In genomic region chr4:117834845-117835530, GRCm38 (mm10) we compare ENCODE assay signal across 8 mouse cellular contexts. TPM values are rescaled to one million over a fixed set of nuclear protein-coding genes. Genes with fewer than 3 reads are reported as not detected.
DNase-seq lines count a peak whose midpoint lies in the region; ATAC-seq and TF ChIP-seq lines count a peak whose summit lies in the region.

No protein-coding gene starts in this region.

- H3K9me3 ChIP-seq in ES-Bruce4 (replicated peaks; ENCODE audit: control insufficient read depth, insufficient read depth, low read length, poor library complexity, severe bottlenecking): no peaks in the 10 kb centered on the region
- no peaks in the 10 kb centered on the region for H3K9me3 ChIP-seq in erythroblast, embryonic 14.5 days (ENCODE audit: control insufficient read depth, low read length)
- no peaks in the 10 kb centered on the region for H3K9me3 ChIP-seq in heart, embryonic 12.5 days (replicated peaks)
- no peaks in the 10 kb centered on the region for H3K9me3 ChIP-seq in kidney, embryonic 16.5 days (ENCODE audit: low read length)
- no peaks in the 10 kb centered on the region for H3K9me3 ChIP-seq in liver, postnatal 0 days (ENCODE audit: low read length)
- H3K9me3 ChIP-seq in neural tube, embryonic 14.5 days (ENCODE audit: control insufficient read depth, low read length): no peaks in the 10 kb centered on the region

- H3K9ac ChIP-seq in ES-Bruce4 (ENCODE audit: low read depth, poor library complexity, severe bottlenecking): peak overlapping the region; percentile 69
- peak overlapping the region; percentile 88 for H3K9ac ChIP-seq in heart, embryonic 12.5 days
- H3K9ac ChIP-seq in kidney, embryonic 16.5 days (replicated peaks; ENCODE audit: low read length): peak overlapping the region; percentile 84
- H3K9ac ChIP-seq in liver, postnatal 0 days (replicated peaks): peak overlapping the region; percentile 85
- H3K9ac ChIP-seq in neural tube, embryonic 14.5 days (replicated peaks; ENCODE audit: low read depth, low read length): peak overlapping the region; percentile 82

- no peaks in the 10 kb centered on the region for H3K36me3 ChIP-seq in ES-Bruce4 (ENCODE audit: control insufficient read depth, insufficient read depth, low read length, poor library complexity, severe bottlenecking)
- peaks cover 60% of the 10 kb centered on the region for H3K36me3 ChIP-seq in erythroblast, embryonic 14.5 days (ENCODE audit: control insufficient read depth)
- no peaks in the 10 kb centered on the region for H3K36me3 ChIP-seq in heart, embryonic 12.5 days
- H3K36me3 ChIP-seq in kidney, embryonic 16.5 days (ENCODE audit: insufficient read depth, low read length): no peaks in the 10 kb centered on the region
- H3K36me3 ChIP-seq in liver, postnatal 0 days (replicated peaks; ENCODE audit: insufficient read depth, low read length): peaks cover 12% of the 10 kb centered on the region
- H3K36me3 ChIP-seq in neural tube, embryonic 14.5 days (ENCODE audit: control insufficient read depth, insufficient read depth, low read length): no peaks in the 10 kb centered on the region
- H3K36me3 ChIP-seq in thymus, adult 2 months (ENCODE audit: control insufficient read depth, insufficient read depth, low read length): no peaks in the 10 kb centered on the region

- peak overlapping the region; percentile 32; the same call in 1 of the 2 replicates for H3K27ac ChIP-seq in ES-Bruce4 (ENCODE audit: insufficient read depth, low read length)
- H3K27ac ChIP-seq in heart, embryonic 12.5 days (ENCODE audit: poor library complexity, severe bottlenecking): peak overlapping the region; percentile 87
- H3K27ac ChIP-seq in kidney, embryonic 16.5 days (ENCODE audit: low read length): peak overlapping the region; percentile 85
- peak overlapping the region; percentile 92 for H3K27ac ChIP-seq in liver, postnatal 0 days (ENCODE audit: low read depth)
- peak overlapping the region; percentile 88 for H3K27ac ChIP-seq in neural tube, embryonic 14.5 days (ENCODE audit: low read depth, low read length)
- H3K27ac ChIP-seq in thymus, adult 2 months (ENCODE audit: control insufficient read depth, insufficient read depth, low read length): no peak overlapping the region

- no peak for TF ChIP-seq CTCF in ES-Bruce4 (IDR thresholded peaks at IDR 0.05; ENCODE audit: low read depth, low read length)
- peak; percentile 18; the same call in 1 of the 2 replicates for TF ChIP-seq CTCF in brain, embryonic 14.5 days (IDR thresholded peaks at IDR 0.05; ENCODE audit: borderline replicate concordance, extremely low read depth, insufficient read depth, insufficient read length)
- TF ChIP-seq CTCF in liver, postnatal 0 days (IDR thresholded peaks at IDR 0.05; ENCODE audit: low read depth): no peak
- no peak for TF ChIP-seq CTCF in thymus, adult 2 months (IDR thresholded peaks at IDR 0.05; ENCODE audit: borderline replicate concordance, control insufficient read depth, extremely low read depth, insufficient read depth, low read length, poor library complexity)

- TF ChIP-seq EP300 in ES-Bruce4 (IDR thresholded peaks at IDR 0.05; ENCODE audit: insufficient read depth, low read depth, low read length): no peak
- TF ChIP-seq EP300 in liver, postnatal 0 days (IDR thresholded peaks at IDR 0.05; ENCODE audit: low read depth): no peak

- H3K4me1 ChIP-seq in ES-Bruce4 (ENCODE audit: control insufficient read depth, insufficient read depth, low read length): no peaks in the 10 kb centered on the region
- peaks cover 84% of the 10 kb centered on the region for H3K4me1 ChIP-seq in erythroblast, embryonic 14.5 days (ENCODE audit: control insufficient read depth)
- H3K4me1 ChIP-seq in heart, embryonic 12.5 days (replicated peaks): peaks cover 24% of the 10 kb centered on the region
- H3K4me1 ChIP-seq in kidney, embryonic 16.5 days (ENCODE audit: insufficient read depth, low read length): peaks cover 27% of the 10 kb centered on the region
- H3K4me1 ChIP-seq in liver, postnatal 0 days (ENCODE audit: insufficient read depth): peaks cover 40% of the 10 kb centered on the region
- peaks cover 7% of the 10 kb centered on the region for H3K4me1 ChIP-seq in neural tube, embryonic 14.5 days (ENCODE audit: control insufficient read depth, insufficient read depth, low read length)
- peaks cover 9% of the 10 kb centered on the region; the same call in 1 of the 2 replicates for H3K4me1 ChIP-seq in thymus, adult 2 months (replicated peaks; ENCODE audit: control insufficient read depth, insufficient read depth, low read length)

- DNase-seq in brain, embryonic 14.5 days (ENCODE audit: low read depth): peak; percentile 90
- DNase-seq in liver, postnatal 0 days: peak; percentile 85
- DNase-seq in thymus, adult 2 months: peak; percentile 30

- H3K27me3 ChIP-seq in ES-Bruce4 (ENCODE audit: control insufficient read depth, insufficient read depth, low read length, poor library complexity, severe bottlenecking): no peaks in the 10 kb centered on the region
- H3K27me3 ChIP-seq in erythroblast, embryonic 14.5 days (ENCODE audit: control insufficient read depth): no peaks in the 10 kb centered on the region
- H3K27me3 ChIP-seq in heart, embryonic 12.5 days (replicated peaks): no peaks in the 10 kb centered on the region
- no peaks in the 10 kb centered on the region for H3K27me3 ChIP-seq in kidney, embryonic 16.5 days (ENCODE audit: insufficient read depth, low read length)
- no peaks in the 10 kb centered on the region; the same call in 1 of the 2 replicates for H3K27me3 ChIP-seq in liver, postnatal 0 days (ENCODE audit: insufficient read depth, low read length)
- no peaks in the 10 kb centered on the region for H3K27me3 ChIP-seq in neural tube, embryonic 14.5 days (ENCODE audit: control insufficient read depth, insufficient read depth, low read length)
- H3K27me3 ChIP-seq in thymus, adult 2 months (ENCODE audit: control insufficient read depth, insufficient read depth, low read length): no peaks in the 10 kb centered on the region; the same call in 1 of the 2 replicates

- under 1% methylated on average over 36 of the region's 36 CpGs for WGBS in heart, embryonic 12.5 days
- under 1% methylated on average over 36 of the region's 36 CpGs for WGBS in kidney, embryonic 16.5 days
- WGBS in liver, postnatal 0 days (ENCODE audit: insufficient replicate concordance): 2% methylated on average over 35 of the region's 36 CpGs
- WGBS in neural tube, embryonic 14.5 days: under 1% methylated on average over 35 of the region's 36 CpGs
- 5% methylated on average over 34 of the region's 36 CpGs for WGBS in thymus, adult 2 months

- ATAC-seq in heart, embryonic 12.5 days (ENCODE audit: insufficient number of reproducible peaks, low FRiP score): peak; percentile 51
- peak; percentile 47 for ATAC-seq in kidney, embryonic 16.5 days (ENCODE audit: low FRiP score, low TSS enrichment)
- ATAC-seq in liver, postnatal 0 days: peak; percentile 46
- ATAC-seq in neural tube, embryonic 14.5 days (ENCODE audit: low read depth): peak; percentile 27

- peak overlapping the region; percentile 89 for H3K4me2 ChIP-seq in heart, embryonic 12.5 days
- peak overlapping the region; percentile 95 for H3K4me2 ChIP-seq in kidney, embryonic 16.5 days (replicated peaks; ENCODE audit: low read depth, low read length)
- H3K4me2 ChIP-seq in liver, postnatal 0 days (ENCODE audit: low read depth, low read length): peak overlapping the region; percentile 93
- peak overlapping the region; percentile 87 for H3K4me2 ChIP-seq in neural tube, embryonic 14.5 days (ENCODE audit: low read depth, low read length)

- H3K4me3 ChIP-seq in ES-Bruce4 (ENCODE audit: low read depth, low read length): peak overlapping the region; percentile 89
- peak overlapping the region; percentile 74 for H3K4me3 ChIP-seq in erythroblast, embryonic 14.5 days (replicated peaks)
- H3K4me3 ChIP-seq in heart, embryonic 12.5 days: peak overlapping the region; percentile 76
- H3K4me3 ChIP-seq in kidney, embryonic 16.5 days (ENCODE audit: low read length): peak overlapping the region; percentile 88
- H3K4me3 ChIP-seq in liver, postnatal 0 days (ENCODE audit: low read depth, low read length): peak overlapping the region; percentile 80
- peak overlapping the region; percentile 79 for H3K4me3 ChIP-seq in neural tube, embryonic 14.5 days (ENCODE audit: low read depth, low read length)
- H3K4me3 ChIP-seq in thymus, adult 2 months (ENCODE audit: control insufficient read depth, insufficient read depth, low read length): peak overlapping the region; percentile 83

- TF ChIP-seq POLR2A in ES-Bruce4 (IDR thresholded peaks at IDR 0.05; ENCODE audit: insufficient read depth, low read length): no peak
- no peak for TF ChIP-seq POLR2A in brain, embryonic 14.5 days (IDR thresholded peaks at IDR 0.05; ENCODE audit: borderline replicate concordance, extremely low read depth, insufficient read depth, insufficient read length, poor library complexity, severe bottlenecking)
- no peak for TF ChIP-seq POLR2A in thymus, adult 2 months (IDR thresholded peaks at IDR 0.05; ENCODE audit: control insufficient read depth, extremely low read depth, insufficient read depth, low read length, poor library complexity)

RNA-seq across cellular contexts. Expression of gene Slc6a9, which starts 0.7 kb away (rescaled TPM):
- polyA plus RNA-seq in ES-Bruce4 (2011; ENCODE audit: insufficient read depth, insufficient read length, low read depth, missing spikeins): 2.1 and 3.5 TPM in 2 replicates
- polyA plus RNA-seq in brain, embryonic 14.5 days (2012; rRNA removed): 23.6 and 45.8 TPM in 2 replicates
- 82.3 and 94.8 TPM in 2 replicates for polyA plus RNA-seq in erythroblast, embryonic 14.5 days (2012)
- 10.3 and 10.8 TPM in 2 replicates for polyA plus RNA-seq in heart, embryonic 12.5 days (2016; fragmentation: Nextera tagmentation; extraction: Ambion mirVana)
- 12.3 and 13.4 TPM in 2 replicates for polyA plus RNA-seq in kidney, embryonic 16.5 days (2015; fragmentation: Nextera tagmentation; extraction: Ambion mirVana)
- 16.0 and 19.5 TPM in 2 replicates for polyA plus RNA-seq in liver, postnatal 0 days (2015; fragmentation: Nextera tagmentation; extraction: Ambion mirVana)
- polyA plus RNA-seq in neural tube, embryonic 14.5 days (2014; fragmentation: Nextera tagmentation; extraction: Ambion mirVana): 32.7 and 42.9 TPM in 2 replicates
- polyA plus RNA-seq in thymus, adult 2 months (2012; rRNA removed): 4.7 and 8.2 TPM in 2 replicates

RNA-seq across cellular contexts. Expression of gene Ccdc24, which starts 37.4 kb away (rescaled TPM):
- 1.7 and 3.8 TPM in 2 replicates for polyA plus RNA-seq in ES-Bruce4 (2011; ENCODE audit: insufficient read depth, insufficient read length, low read depth, missing spikeins)
- polyA plus RNA-seq in brain, embryonic 14.5 days (2012; rRNA removed): 21.7 and 23.0 TPM in 2 replicates
- 0.06 and 0.07 TPM in 2 replicates for polyA plus RNA-seq in erythroblast, embryonic 14.5 days (2012)
- polyA plus RNA-seq in heart, embryonic 12.5 days (2016; fragmentation: Nextera tagmentation; extraction: Ambion mirVana): 0.74 and 0.91 TPM in 2 replicates
- 1.2 and 2.4 TPM in 2 replicates for polyA plus RNA-seq in kidney, embryonic 16.5 days (2015; fragmentation: Nextera tagmentation; extraction: Ambion mirVana)
- 0.15 and 0.34 TPM in 2 replicates for polyA plus RNA-seq in liver, postnatal 0 days (2015; fragmentation: Nextera tagmentation; extraction: Ambion mirVana)
- 1.4 and 2.6 TPM in 2 replicates for polyA plus RNA-seq in neural tube, embryonic 14.5 days (2014; fragmentation: Nextera tagmentation; extraction: Ambion mirVana)
- polyA plus RNA-seq in thymus, adult 2 months (2012; rRNA removed): 0.51 and 0.81 TPM in 2 replicates

RNA-seq across cellular contexts. Expression of gene B4galt2, which starts 48.3 kb away (rescaled TPM):
- polyA plus RNA-seq in ES-Bruce4 (2011; ENCODE audit: insufficient read depth, insufficient read length, low read depth, missing spikeins): 15.3 and 18.2 TPM in 2 replicates
- 156 and 175 TPM in 2 replicates for polyA plus RNA-seq in brain, embryonic 14.5 days (2012; rRNA removed)
- 0.23 and 0.25 TPM in 2 replicates for polyA plus RNA-seq in erythroblast, embryonic 14.5 days (2012)
- 18.3 and 19.4 TPM in 2 replicates for polyA plus RNA-seq in heart, embryonic 12.5 days (2016; fragmentation: Nextera tagmentation; extraction: Ambion mirVana)
- polyA plus RNA-seq in kidney, embryonic 16.5 days (2015; fragmentation: Nextera tagmentation; extraction: Ambion mirVana): 18.0 TPM in 2 replicates
- 0.63 and 0.67 TPM in 2 replicates for polyA plus RNA-seq in liver, postnatal 0 days (2015; fragmentation: Nextera tagmentation; extraction: Ambion mirVana)
- polyA plus RNA-seq in neural tube, embryonic 14.5 days (2014; fragmentation: Nextera tagmentation; extraction: Ambion mirVana): 68.7 and 73.6 TPM in 2 replicates
- polyA plus RNA-seq in thymus, adult 2 months (2012; rRNA removed): 3.7 and 4.4 TPM in 2 replicates

RNA-seq across cellular contexts. Expression of gene Atp6v0b, which starts 52.1 kb away (rescaled TPM):
- 102 and 115 TPM in 2 replicates for polyA plus RNA-seq in ES-Bruce4 (2011; ENCODE audit: insufficient read depth, insufficient read length, low read depth, missing spikeins)
- polyA plus RNA-seq in brain, embryonic 14.5 days (2012; rRNA removed): 453 and 682 TPM in 2 replicates
- polyA plus RNA-seq in erythroblast, embryonic 14.5 days (2012): 37.5 and 76.2 TPM in 2 replicates
- polyA plus RNA-seq in heart, embryonic 12.5 days (2016; fragmentation: Nextera tagmentation; extraction: Ambion mirVana): 183 and 196 TPM in 2 replicates
- polyA plus RNA-seq in kidney, embryonic 16.5 days (2015; fragmentation: Nextera tagmentation; extraction: Ambion mirVana): 270 and 305 TPM in 2 replicates
- 149 and 164 TPM in 2 replicates for polyA plus RNA-seq in liver, postnatal 0 days (2015; fragmentation: Nextera tagmentation; extraction: Ambion mirVana)
- polyA plus RNA-seq in neural tube, embryonic 14.5 days (2014; fragmentation: Nextera tagmentation; extraction: Ambion mirVana): 578 and 652 TPM in 2 replicates
- polyA plus RNA-seq in thymus, adult 2 months (2012; rRNA removed): 372 and 526 TPM in 2 replicates

RNA-seq across cellular contexts. Expression of gene Dph2, which starts 56.8 kb away (rescaled TPM):
- 7.4 and 8.0 TPM in 2 replicates for polyA plus RNA-seq in ES-Bruce4 (2011; ENCODE audit: insufficient read depth, insufficient read length, low read depth, missing spikeins)
- 22.7 and 36.5 TPM in 2 replicates for polyA plus RNA-seq in brain, embryonic 14.5 days (2012; rRNA removed)
- 0.31 and 0.65 TPM in 2 replicates for polyA plus RNA-seq in erythroblast, embryonic 14.5 days (2012)
- polyA plus RNA-seq in heart, embryonic 12.5 days (2016; fragmentation: Nextera tagmentation; extraction: Ambion mirVana): 12.4 and 12.9 TPM in 2 replicates
- 22.1 and 22.7 TPM in 2 replicates for polyA plus RNA-seq in kidney, embryonic 16.5 days (2015; fragmentation: Nextera tagmentation; extraction: Ambion mirVana)
- 3.5 and 4.5 TPM in 2 replicates for polyA plus RNA-seq in liver, postnatal 0 days (2015; fragmentation: Nextera tagmentation; extraction: Ambion mirVana)
- polyA plus RNA-seq in neural tube, embryonic 14.5 days (2014; fragmentation: Nextera tagmentation; extraction: Ambion mirVana): 21.5 and 22.9 TPM in 2 replicates
- polyA plus RNA-seq in thymus, adult 2 months (2012; rRNA removed): 38.8 and 45.8 TPM in 2 replicates

Comparison
In these comparisons a context has a peak if more than half of its experiments do, and no peak if none do; other contexts are left out.
1. DNase-seq: peak in every context shown above with its lines; median percentile 90 in brain, embryonic 14.5 days; 85 in liver, postnatal 0 days; 30 in thymus, adult 2 months.